Mouse (Mus musculus) neural tube, embryonic 12.5 days (tissue): ENCODE results near the gene Rplp2. TPM values are rescaled to one million over a fixed set of nuclear protein-coding genes. Genes with fewer than 3 reads are reported as not detected.

Experiments used
- ATAC-seq: fragments of 200-750 bp; cut with Nextera tagmentation; 2 replicates; pipeline ENCODE4 v1.8.0; 2017; ENCODE audit warnings: low read depth, mild to moderate bottlenecking, moderate TSS enrichment, moderate library complexity; ENCODE audit not compliant: low FRiP score
- H3K27ac ChIP-seq: fragments of 300-500 bp; sonication (generic); 2 replicates; pipeline ENCODE4 v1.5.1; 2016
- H3K27me3 ChIP-seq: fragments of 300-500 bp; sonication (generic); replicated peaks from 2 replicates; pipeline ENCODE4 v1.6.1; 2016; ENCODE audit warnings: mild to moderate bottlenecking
- H3K36me3 ChIP-seq: fragments of 300-500 bp; sonication (generic); 2 replicates; pipeline ENCODE4 v1.6.1; 2016; ENCODE audit warnings: mild to moderate bottlenecking
- H3K4me1 ChIP-seq: fragments of 300-500 bp; sonication (generic); 2 replicates; pipeline ENCODE4 v1.6.1; 2016
- H3K4me2 ChIP-seq: fragments of 300-500 bp; sonication (generic); replicated peaks from 2 replicates; pipeline ENCODE4 v1.6.1; 2016; ENCODE audit warnings: mild to moderate bottlenecking
- H3K4me3 ChIP-seq: fragments of 300-500 bp; sonication (generic); 2 replicates; pipeline ENCODE4 v1.5.1; 2016
- H3K9ac ChIP-seq: fragments of 300-500 bp; sonication (generic); 2 replicates; pipeline ENCODE4 v1.6.1; 2016; ENCODE audit warnings: mild to moderate bottlenecking
- H3K9me3 ChIP-seq: fragments of 300-500 bp; sonication (generic); 2 replicates; pipeline ENCODE4 v1.6.1; 2016; ENCODE audit warnings: mild to moderate bottlenecking
- WGBS: fragments of 180-500 bp; shearing (Covaris S2); methylation state at CpG from one replicate; pipeline ENCODE4 v1.1.7; 2016; 5-methylcytosine and 5-hydroxymethylcytosine counted together
- polyA plus RNA-seq: library from polyadenylated mRNA; unstranded; fragments of >200 nt; fragmentation: Nextera tagmentation; extraction: Ambion mirVana; gene quantifications from 2 replicates; pipeline ENCODE4 v1.2.1, GENCODE M21; 2016

Gene Rplp2
- polyA plus RNA-seq, 1 experiment from 2014 or later = 803 TPM

GRCm38 (mm10) chr7:141466607-141467148, 19.5 kb downstream of the Rplp2 start:
- H3K27ac ChIP-seq = no peak overlapping the region
- peaks cover 34% of the 10 kb centered on the region for H3K4me1 ChIP-seq
- 0 out of 2 replicates have a peak overlapping the region, but pooled peaks have one; percentile 77 for H3K9ac ChIP-seq
- H3K27me3 ChIP-seq = peaks cover 52% of the 10 kb centered on the region
- H3K4me3 ChIP-seq = peak overlapping the region; percentile 63; the same call in 1 of the 2 replicates
- ATAC-seq = no peak
- WGBS = 60% methylated on average over 10 of the region's 10 CpGs
- H3K4me2 ChIP-seq = peak overlapping the region; percentile 76
- peaks cover 25% of the 10 kb centered on the region for H3K36me3 ChIP-seq
- no peaks in the 10 kb centered on the region for H3K9me3 ChIP-seq

GRCm38 (mm10) chr7:141467230-141468030, 20.3 kb downstream of the Rplp2 start, which contains the start of gene Cd151:
Cd151 (plus strand) TSS chr7:141467392.
- H3K36me3 ChIP-seq = peaks cover 31% of the 10 kb centered on the region
- peak; percentile 63 for ATAC-seq
- WGBS = under 1% methylated on average over 52 of the region's 52 CpGs

GRCm38 (mm10) chr7:141468164-141468521, 21.0 kb downstream of the Rplp2 start:
- peaks cover 29% of the 10 kb centered on the region for H3K4me1 ChIP-seq
- no peaks in the 10 kb centered on the region for H3K9me3 ChIP-seq
- peak; percentile 26; the same call in 1 of the 2 replicates for ATAC-seq
- peak overlapping the region; percentile 76 for H3K4me2 ChIP-seq
- peak overlapping the region; percentile 63 for H3K4me3 ChIP-seq
- peak overlapping the region; percentile 88 for H3K27ac ChIP-seq
- peak overlapping the region; percentile 77 for H3K9ac ChIP-seq
- WGBS = 15% methylated on average over 5 of the region's 5 CpGs
- H3K27me3 ChIP-seq = peaks cover 38% of the 10 kb centered on the region
- H3K36me3 ChIP-seq = peaks cover 37% of the 10 kb centered on the region

More at GRCm38 (mm10) chr7:141467230-141468030, 20.3 kb downstream of the Rplp2 start, which contains the start of gene Cd151:
- Histone ChIP-seq H3K9me3 (no peaks in the 10 kb centered on the region), H3K4me2 (peak within 1 kb of the TSS; percentile 76), H3K4me3 (peak within 1 kb of the TSS; percentile 63), H3K4me1 (peaks cover 29% of the 10 kb centered on the region), H3K27ac (peak within 1 kb of the TSS; percentile 88), H3K27me3 (peaks cover 45% of the 10 kb centered on the region), H3K9ac (peak within 1 kb of the TSS; percentile 77)

- H3K36me3 ChIP-seq = peaks cover 37% of the 10 kb centered on the region
- peak overlapping the region; percentile 88 for H3K27ac ChIP-seq
- H3K4me3 ChIP-seq = peak overlapping the region; percentile 63
- H3K4me2 ChIP-seq = peak overlapping the region; percentile 76
- H3K9ac ChIP-seq = peak overlapping the region; percentile 77
- 24% methylated on average over 8 of the region's 8 CpGs for WGBS
- peaks cover 34% of the 10 kb centered on the region for H3K4me1 ChIP-seq
- H3K9me3 ChIP-seq = no peaks in the 10 kb centered on the region
- peak; percentile 82 for ATAC-seq
- peaks cover 32% of the 10 kb centered on the region for H3K27me3 ChIP-seq
These were observed 21.5 kb downstream of the Rplp2 start for GRCm38 (mm10) chr7:141468522-141469211.

GRCm38 (mm10) chr7:141469352-141469751, 22.2 kb downstream of the Rplp2 start:
- peaks cover 25% of the 10 kb centered on the region for H3K27me3 ChIP-seq
- peaks cover 37% of the 10 kb centered on the region for H3K36me3 ChIP-seq
- peak overlapping the region; percentile 41 for H3K9ac ChIP-seq
- H3K4me1 ChIP-seq = peaks cover 41% of the 10 kb centered on the region
- 82% methylated on average over 6 of the region's 6 CpGs for WGBS
- no peaks in the 10 kb centered on the region for H3K9me3 ChIP-seq
- peak overlapping the region; percentile 76 for H3K4me2 ChIP-seq
- 0 out of 2 replicates have a peak overlapping the region, but pooled peaks have one; percentile 88 for H3K27ac ChIP-seq
- peak overlapping the region; percentile 63 for H3K4me3 ChIP-seq
- ATAC-seq = no peak

GRCm38 (mm10) chr7:141469901-141470636, 22.9 kb downstream of the Rplp2 start:
- Histone ChIP-seq H3K4me3 (no peak overlapping the region), H3K36me3 (peaks cover 37% of the 10 kb centered on the region), H3K9ac (0 out of 2 replicates have a peak overlapping the region, but pooled peaks have one; percentile 17), H3K9me3 (no peaks in the 10 kb centered on the region), H3K27me3 (peaks cover 18% of the 10 kb centered on the region), H3K4me2 (peak overlapping the region; percentile 76), H3K4me1 (peaks cover 39% of the 10 kb centered on the region), H3K27ac (no peak overlapping the region)
- no peak for ATAC-seq
- 92% methylated on average over 18 of the region's 18 CpGs for WGBS

- H3K27ac ChIP-seq = no peak overlapping the region
- peaks cover 41% of the 10 kb centered on the region for H3K4me1 ChIP-seq
- ATAC-seq = no peak
- peaks cover 14% of the 10 kb centered on the region for H3K27me3 ChIP-seq
- 94% methylated on average over 10 of the region's 10 CpGs for WGBS
- H3K4me2 ChIP-seq = peak overlapping the region; percentile 76; the same call in 1 of the 2 replicates
- no peak overlapping the region for H3K9ac ChIP-seq
- H3K9me3 ChIP-seq = no peaks in the 10 kb centered on the region
- no peak overlapping the region for H3K4me3 ChIP-seq
- peaks cover 37% of the 10 kb centered on the region for H3K36me3 ChIP-seq
These were observed 23.4 kb downstream of the Rplp2 start for GRCm38 (mm10) chr7:141470637-141470944.

GRCm38 (mm10) chr7:141471236-141471635, 24.1 kb downstream of the Rplp2 start:
- Histone ChIP-seq H3K4me1 (peaks cover 46% of the 10 kb centered on the region), H3K27me3 (peaks cover 14% of the 10 kb centered on the region), H3K36me3 (peaks cover 37% of the 10 kb centered on the region), H3K9me3 (no peaks in the 10 kb centered on the region), H3K4me3 (no peak overlapping the region), H3K27ac (no peak overlapping the region), H3K9ac (no peak overlapping the region), H3K4me2 (no peak overlapping the region)
- WGBS = 93% methylated on average over 1 of the region's 1 CpGs
- no peak for ATAC-seq

GRCm38 (mm10) chr7:141472226-141472625, 25.1 kb downstream of the Rplp2 start:
- no peak overlapping the region for H3K9ac ChIP-seq
- peaks cover 17% of the 10 kb centered on the region for H3K27me3 ChIP-seq
- no peak overlapping the region for H3K27ac ChIP-seq
- H3K4me2 ChIP-seq = no peak overlapping the region
- no peak for ATAC-seq
- no peaks in the 10 kb centered on the region for H3K9me3 ChIP-seq
- peaks cover 55% of the 10 kb centered on the region for H3K4me1 ChIP-seq
- peaks cover 37% of the 10 kb centered on the region for H3K36me3 ChIP-seq
- no peak overlapping the region for H3K4me3 ChIP-seq
- WGBS = 90% methylated on average over 6 of the region's 6 CpGs

GRCm38 (mm10) chr7:141472763-141473162, 25.6 kb downstream of the Rplp2 start:
- Histone ChIP-seq H3K4me3 (no peak overlapping the region), H3K4me1 (peaks cover 54% of the 10 kb centered on the region), H3K9ac (no peak overlapping the region), H3K9me3 (no peaks in the 10 kb centered on the region), H3K27ac (no peak overlapping the region), H3K36me3 (peaks cover 37% of the 10 kb centered on the region), H3K27me3 (peaks cover 21% of the 10 kb centered on the region), H3K4me2 (no peak overlapping the region)
- WGBS = 89% methylated on average over 6 of the region's 6 CpGs
- no peak for ATAC-seq

GRCm38 (mm10) chr7:141474160-141474559, 27.0 kb downstream of the Rplp2 start:
- no peaks in the 10 kb centered on the region for H3K9me3 ChIP-seq
- H3K4me2 ChIP-seq = peak overlapping the region; percentile 81
- WGBS = 10% methylated on average over 5 of the region's 5 CpGs
- H3K9ac ChIP-seq = peak overlapping the region; percentile 89
- peaks cover 21% of the 10 kb centered on the region for H3K27me3 ChIP-seq
- H3K4me1 ChIP-seq = peaks cover 40% of the 10 kb centered on the region
- peaks cover 36% of the 10 kb centered on the region for H3K36me3 ChIP-seq
- no peak overlapping the region for H3K27ac ChIP-seq
- ATAC-seq = no peak
- peak overlapping the region; percentile 80 for H3K4me3 ChIP-seq
